Mouse (Mus musculus): ENCODE data around the gene Ptger4.

GRCm38 (mm10) chr15:5261004-5261403 lies 17.0 kb upstream of the Ptger4 start:
- no peak for TF ChIP-seq POLR2A (IDR thresholded peaks at IDR 0.05; ENCODE audit: low read depth, low read length)
- no peak for TF ChIP-seq CTCF (conservative IDR thresholded peaks at IDR 0.05 in 1 of 2, IDR thresholded peaks at IDR 0.05 in 1 of 2; ENCODE audit: low read depth in 2 of 2, low read length in 2 of 2)
- no peak for TF ChIP-seq JUN (IDR thresholded peaks at IDR 0.05; ENCODE audit: insufficient read depth, low read depth, low read length)
- TF ChIP-seq HCFC1 (IDR thresholded peaks at IDR 0.05; ENCODE audit: low read depth, low read length), result no peak
- TF ChIP-seq TCF12 (IDR thresholded peaks at IDR 0.05; ENCODE audit: low read depth, low read length), result no peak
- no peak for TF ChIP-seq ELF1 (IDR thresholded peaks at IDR 0.05; ENCODE audit: low read depth, low read length)
- TF ChIP-seq ZNF384 (IDR thresholded peaks at IDR 0.05; ENCODE audit: low read depth, low read length), result no peak
- TF ChIP-seq USF2 (conservative IDR thresholded peaks at IDR 0.05; ENCODE audit: low read depth, low read length), result no peak
- TF ChIP-seq ZKSCAN1 (IDR thresholded peaks at IDR 0.05; ENCODE audit: borderline replicate concordance, low read depth, low read length), result no peak
- no peak for TF ChIP-seq NELFE (IDR thresholded peaks at IDR 0.05; ENCODE audit: low read depth, low read length)
- TF ChIP-seq TBP (conservative IDR thresholded peaks at IDR 0.05; ENCODE audit: low read depth, low read length), result no peak
- TF ChIP-seq POLR2AphosphoS2 (IDR thresholded peaks at IDR 0.05; ENCODE audit: low read depth, low read length), result no peak
- TF ChIP-seq CHD1 (IDR thresholded peaks at IDR 0.05; ENCODE audit: low read depth, low read length), result no peak
- TF ChIP-seq RCOR1 (conservative IDR thresholded peaks at IDR 0.05; ENCODE audit: low read depth, low read length), result no peak
